ENCODE assay signal across 20 mouse cellular contexts in genomic region chr6:125129710-125130402, GRCm38 (mm10). TPM values are rescaled to one million over a fixed set of nuclear protein-coding genes. Genes with fewer than 3 reads are reported as not detected.
DNase-seq lines count a peak whose midpoint lies in the region; ATAC-seq and TF ChIP-seq lines count a peak whose summit lies in the region.
"Had no signal": no experiment of that assay in that cellular context is flagged by ENCODE, and none has a peak within 500 bp of the region (broad histone marks: within the 10 kb centered on the region; RNA-seq: fewer than 3 reads in every experiment).

No protein-coding gene starts in this region.

- TF ChIP-seq POLR2A in heart, adult 2 months (IDR thresholded peaks at IDR 0.05; ENCODE audit: insufficient read depth, low read depth, low read length), result no peak
- no peak for TF ChIP-seq POLR2A in bone marrow, adult 2 months (IDR thresholded peaks at IDR 0.05; ENCODE audit: borderline replicate concordance, control insufficient read depth, low read depth, low read length)

- H3K4me3 ChIP-seq in heart, embryonic 12.5 days, result no peak overlapping the region
- H3K4me3 ChIP-seq in heart, adult 2 months, result no peak overlapping the region
- no peak overlapping the region for H3K4me3 ChIP-seq in bone marrow, adult 2 months (replicated peaks; ENCODE audit: control insufficient read depth, low read depth, low read length)
- H3K4me3 ChIP-seq: embryonic facial prominence, embryonic 13.5 days; heart, embryonic 13.5 days; limb, embryonic 15.5 days; midbrain, embryonic 10.5 days; stomach, embryonic 15.5 days had no signal

- WGBS in heart, embryonic 12.5 days, result 87% methylated on average over 20 of the region's 20 CpGs
- 90% methylated on average over 20 of the region's 20 CpGs for WGBS in heart, adult 2 months
- 82% methylated on average over 20 of the region's 20 CpGs for WGBS in bone marrow, adult 2 months

- H3K27ac ChIP-seq in heart, embryonic 12.5 days (ENCODE audit: poor library complexity, severe bottlenecking), result 0 out of 2 replicates have a peak overlapping the region, but pooled peaks have one; percentile 4
- H3K27ac ChIP-seq in heart, adult 2 months, result no peak overlapping the region
- H3K27ac ChIP-seq in bone marrow, adult 2 months (ENCODE audit: control insufficient read depth, insufficient read depth, low read depth, low read length, poor library complexity), result 0 out of 2 replicates have a peak overlapping the region, but pooled peaks have one; percentile 4
- H3K27ac ChIP-seq: embryonic facial prominence, embryonic 13.5 days; heart, embryonic 13.5 days; limb, embryonic 15.5 days; midbrain, embryonic 10.5 days; stomach, embryonic 15.5 days had no signal

- peaks cover 6% of the 10 kb centered on the region for H3K4me1 ChIP-seq in heart, embryonic 12.5 days (replicated peaks)
- peaks cover 1% of the 10 kb centered on the region; the same call in 1 of the 2 replicates for H3K4me1 ChIP-seq in heart, adult 2 months (ENCODE audit: control insufficient read depth, insufficient read depth, low read length)
- H3K4me1 ChIP-seq in bone marrow, adult 2 months (ENCODE audit: control insufficient read depth, insufficient read depth, low read length), result no peaks in the 10 kb centered on the region

- no peaks in the 10 kb centered on the region for H3K27me3 ChIP-seq in heart, embryonic 12.5 days (replicated peaks)
- no peaks in the 10 kb centered on the region for H3K27me3 ChIP-seq in heart, adult 2 months (ENCODE audit: control insufficient read depth, insufficient read depth, low read length)
- H3K27me3 ChIP-seq: embryonic facial prominence, embryonic 13.5 days; heart, embryonic 13.5 days; limb, embryonic 15.5 days; stomach, embryonic 15.5 days had no signal

- DNase-seq in heart, adult 2 months, result no peak
- DNase-seq in testis, postnatal 10 days (ENCODE audit: low spot score), result peak; percentile 53
- DNase-seq in testis, postnatal 14 days (ENCODE audit: low spot score), result no peak
- DNase-seq in B cell, adult 2 months, result no peak
- DNase-seq in left cerebral cortex, adult 18-20 months (ENCODE audit: low spot score in 2 of 2), result no peak
- DNase-seq: adrenal gland, postnatal 36 days; cerebellum, adult 8-10 months; gastrocnemius, postnatal 10 days; heart, postnatal 36 days; kidney, adult 2 months; kidney, postnatal 25 days; lung, adult 18-20 months; right cerebral cortex, adult 18-20 months had no signal

- TF ChIP-seq EP300 in heart, adult 2 months (IDR thresholded peaks at IDR 0.05; ENCODE audit: insufficient read depth, low read depth, low read length), result no peak

- H3K79me2 ChIP-seq in heart, adult 2 months (replicated peaks; ENCODE audit: control insufficient read depth, insufficient read depth, low read length), result no peaks in the 10 kb centered on the region

- no peak for ATAC-seq in heart, embryonic 12.5 days (ENCODE audit: insufficient number of reproducible peaks, low FRiP score)

- no peak overlapping the region for H3K9ac ChIP-seq in heart, embryonic 12.5 days
- H3K9ac ChIP-seq in heart, adult 2 months (ENCODE audit: low read depth, low read length), result no peak overlapping the region
- H3K9ac ChIP-seq: embryonic facial prominence, embryonic 13.5 days; heart, embryonic 13.5 days; limb, embryonic 15.5 days; stomach, embryonic 15.5 days had no signal

- H3K4me2 ChIP-seq in heart, embryonic 12.5 days, result no peak overlapping the region
- H3K4me2 ChIP-seq: embryonic facial prominence, embryonic 13.5 days; heart, embryonic 13.5 days; limb, embryonic 15.5 days; stomach, embryonic 15.5 days had no signal

- H3K36me3 ChIP-seq in heart, embryonic 12.5 days, result peaks cover 73% of the 10 kb centered on the region
- H3K36me3 ChIP-seq in heart, adult 2 months (ENCODE audit: control insufficient read depth, insufficient read depth, low read length), result no peaks in the 10 kb centered on the region

- TF ChIP-seq CTCF in heart, adult 2 months (IDR thresholded peaks at IDR 0.05), result no peak
- no peak for TF ChIP-seq CTCF in bone marrow, adult 2 months (IDR thresholded peaks at IDR 0.05; ENCODE audit: control insufficient read depth, insufficient read depth, low read length)

- no peaks in the 10 kb centered on the region for H3K9me3 ChIP-seq in heart, embryonic 12.5 days (replicated peaks)
- H3K9me3 ChIP-seq: embryonic facial prominence, embryonic 13.5 days; heart, embryonic 13.5 days; limb, embryonic 15.5 days; midbrain, embryonic 10.5 days; stomach, embryonic 15.5 days had no signal

- intact Hi-C loops in heart, adult 2 months (cut with DNase I), result loop anchor here (1.0 kb wide), 1 partner anchor 30 kb away; no protein-coding TSS in a partner anchor

RNA-seq across cellular contexts. Expression of gene Nop2, which starts 1.9 kb away (rescaled TPM):
- polyA plus RNA-seq in heart, embryonic 12.5 days (2016; fragmentation: Nextera tagmentation; extraction: Ambion mirVana), result 55.0 and 56.2 TPM in 2 replicates
- 10 to 100 TPM; 18.9 to 20.3 TPM for total RNA-seq in heart, adult 2 months (2021)
- 8.3 and 13.6 TPM in 2 replicates for polyA plus RNA-seq in heart, adult 2 months (2012; rRNA removed)
- 12.5 and 25.7 TPM in 2 replicates for polyA plus RNA-seq in bone marrow, adult 2 months (2011; ENCODE audit: insufficient read depth, insufficient read length, low replicate concordance, missing spikeins)
- 10 to 100 TPM; 30.2 to 30.5 TPM for total RNA-seq in left cerebral cortex, adult 18-20 months (2021)

RNA-seq across cellular contexts. Expression of gene Iffo1, which starts 15.2 kb away (rescaled TPM):
- 11.3 and 11.8 TPM in 2 replicates for polyA plus RNA-seq in heart, embryonic 12.5 days (2016; fragmentation: Nextera tagmentation; extraction: Ambion mirVana)
- 1 to 10 TPM; 5.7 to 7.0 TPM for total RNA-seq in heart, adult 2 months (2021)
- polyA plus RNA-seq in heart, adult 2 months (2012; rRNA removed), result 19.7 and 21.8 TPM in 2 replicates
- polyA plus RNA-seq in bone marrow, adult 2 months (2011; ENCODE audit: insufficient read depth, insufficient read length, low replicate concordance, missing spikeins), result 21.0 and 39.0 TPM in 2 replicates
- 10 to 100 TPM; 54.6 to 55.8 TPM for total RNA-seq in left cerebral cortex, adult 18-20 months (2021)

RNA-seq across cellular contexts. Expression of gene Chd4, which starts 34.1 kb away (rescaled TPM):
- 76.2 and 77.3 TPM in 2 replicates for polyA plus RNA-seq in heart, embryonic 12.5 days (2016; fragmentation: Nextera tagmentation; extraction: Ambion mirVana)
- 100 to 1,000 TPM in 1 of 2 experiments, 10 to 100 TPM in 1; 97.1 to 113 TPM for total RNA-seq in heart, adult 2 months (2021)
- 28.3 and 31.6 TPM in 2 replicates for polyA plus RNA-seq in heart, adult 2 months (2012; rRNA removed)
- polyA plus RNA-seq in bone marrow, adult 2 months (2011; ENCODE audit: insufficient read depth, insufficient read length, low replicate concordance, missing spikeins), result 66.8 and 106 TPM in 2 replicates
- 100 to 1,000 TPM; 147 to 150 TPM for total RNA-seq in left cerebral cortex, adult 18-20 months (2021)

RNA-seq across cellular contexts. Expression of gene Gapdh, which starts 36.4 kb away (rescaled TPM):
- 4,345 and 4,378 TPM in 2 replicates for polyA plus RNA-seq in heart, embryonic 12.5 days (2016; fragmentation: Nextera tagmentation; extraction: Ambion mirVana)
- 1,000 to 10,000 TPM; 4,018 to 4,312 TPM for total RNA-seq in heart, adult 2 months (2021)
- 7,726 and 8,318 TPM in 2 replicates for polyA plus RNA-seq in heart, adult 2 months (2012; rRNA removed)
- polyA plus RNA-seq in bone marrow, adult 2 months (2011; ENCODE audit: insufficient read depth, insufficient read length, low replicate concordance, missing spikeins), result 40.4 and 98.2 TPM in 2 replicates
- 1,000 to 10,000 TPM; 2,618 to 2,651 TPM for total RNA-seq in left cerebral cortex, adult 18-20 months (2021)
